Mouse (Mus musculus): ENCODE measurements around the gene Cubn.

DNA sequence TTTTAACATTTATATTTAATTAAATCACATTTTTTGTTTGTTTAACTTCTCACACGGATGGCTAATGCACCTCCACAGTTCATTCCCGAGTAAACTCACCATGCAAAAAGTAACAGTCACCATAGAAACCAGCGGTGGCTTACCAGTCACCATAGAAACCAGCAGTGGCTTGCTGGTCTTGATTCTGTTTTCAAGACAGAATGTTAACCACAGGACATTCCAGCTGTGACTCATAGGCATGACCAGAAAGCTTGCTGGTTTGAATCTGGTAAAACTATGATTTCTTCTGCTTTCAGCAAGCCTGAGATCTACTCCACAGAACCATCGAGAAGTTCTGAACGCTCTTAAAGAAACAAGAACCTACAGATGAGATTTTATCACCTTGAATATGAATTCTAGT, 84.3 kb downstream of the Cubn start:
- TF ChIP-seq CTCF (IDR thresholded peaks at IDR 0.05; ENCODE audit: low read depth) = no peak
- no peak for TF ChIP-seq EP300 (optimal IDR thresholded peaks at IDR 0.05)
